Mouse (Mus musculus) layer of hippocampus, postnatal 25 days (tissue): ENCODE results near the gene Pdlim5. TPM values are rescaled to one million over a fixed set of nuclear protein-coding genes. Genes with fewer than 3 reads are reported as not detected.
A peak's percentile ranks its signal among the peaks of the same experiment; 100 is the strongest.

Experiments used
- DNase-seq, 2 experiments: peaks; one replicate each; pipeline ENCODE4 v3.0.0; 2022; ENCODE audit warnings: mixed read lengths in 2 of 2, low spot score in 1 of 2; ENCODE audit errors: extremely low spot score in 1 of 2
- total RNA-seq, 2 experiments: library from RNA; stranded (reverse); gene quantifications; 2 replicates each; pipeline ENCODE4 v1.2.3; 2021

Gene Pdlim5
- total RNA-seq, 2 experiments from 2014 or later, result 21.3 to 24.5 TPM

- DNase-seq, result no peak
Observed at GRCm38 (mm10) chr3:142410930-142411329, 15.4 kb upstream of the Pdlim5 start.

- DNase-seq, result peak; percentile 14 to 26
Observed at GRCm38 (mm10) chr3:142394796-142395508, 544 bp downstream of the Pdlim5 start.

DNA sequence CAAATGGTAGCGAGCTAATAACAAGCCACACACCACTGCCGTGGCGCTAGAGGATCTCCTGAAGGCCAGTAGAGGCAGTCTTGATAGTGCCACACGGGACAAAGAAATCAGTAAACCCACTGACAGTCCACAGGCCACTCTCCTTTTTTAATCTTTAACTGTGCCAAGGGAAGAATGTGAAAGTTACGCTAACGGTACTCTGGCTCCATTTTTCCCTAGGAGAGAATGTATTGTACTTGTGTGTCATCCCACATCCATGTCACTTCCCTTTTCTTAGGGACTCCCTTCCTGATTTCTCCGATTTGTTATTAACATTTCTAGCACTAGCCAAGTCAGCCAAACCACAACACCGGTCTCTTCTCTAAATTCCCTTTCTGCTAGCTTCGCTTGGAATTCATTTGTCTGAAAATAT, 1.5 kb downstream of the Pdlim5 start:
- DNase-seq, result no peak

GRCm38 (mm10) chr3:142391531-142391930, 4.0 kb downstream of the Pdlim5 start:
- DNase-seq, result no peak

DNA sequence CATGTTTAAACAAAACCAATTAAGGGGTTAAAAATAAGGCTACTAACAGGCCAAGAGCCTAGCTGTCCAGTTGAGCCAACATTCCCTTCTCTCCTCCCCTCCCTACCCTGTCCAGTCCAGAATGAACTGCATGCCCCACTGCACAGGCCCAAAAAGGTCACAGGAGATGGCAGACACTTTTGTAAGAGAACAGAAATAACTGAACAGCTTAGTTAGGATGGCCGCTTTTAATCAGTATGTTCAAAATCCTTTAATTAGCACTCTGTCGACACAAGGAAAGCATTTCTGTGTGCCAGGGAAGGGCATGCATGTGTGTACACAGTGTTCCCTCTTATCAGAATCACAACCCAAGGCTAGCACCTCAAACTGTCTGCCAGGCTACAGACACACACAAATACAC, 5.2 kb downstream of the Pdlim5 start:
- DNase-seq, result no peak

GRCm38 (mm10) chr3:142388189-142388588, 7.3 kb downstream of the Pdlim5 start:
- DNase-seq, result no peak

- no peak for DNase-seq
Observed at GRCm38 (mm10) chr3:142386505-142386904, 9.0 kb downstream of the Pdlim5 start.

DNA sequence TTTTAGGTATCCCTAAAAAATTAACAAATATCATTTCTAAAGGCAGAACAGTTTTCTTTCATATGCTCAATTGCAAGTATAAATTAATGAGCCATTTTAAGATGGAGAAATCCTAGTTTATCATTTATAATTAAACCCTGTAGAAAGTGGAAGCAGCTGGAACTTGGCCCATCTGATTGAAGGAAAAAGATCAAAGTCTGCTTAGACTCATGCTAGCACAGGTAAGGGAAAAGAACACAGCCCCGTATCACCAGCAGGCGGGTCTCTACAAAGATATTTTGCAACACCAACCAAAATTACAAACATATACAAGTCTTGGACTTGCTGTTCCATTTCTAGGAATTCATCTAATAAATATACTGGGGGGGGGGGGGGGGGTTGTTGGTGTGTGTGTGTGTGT, 9.8 kb downstream of the Pdlim5 start:
- no peak for DNase-seq

- no peak for DNase-seq
Observed at GRCm38 (mm10) chr3:142376638-142377037, 18.9 kb downstream of the Pdlim5 start.

- DNase-seq, result no peak
Observed at GRCm38 (mm10) chr3:142375106-142375505, 20.4 kb downstream of the Pdlim5 start.

- no peak for DNase-seq
Observed at GRCm38 (mm10) chr3:142372465-142373147, 22.9 kb downstream of the Pdlim5 start.

DNA sequence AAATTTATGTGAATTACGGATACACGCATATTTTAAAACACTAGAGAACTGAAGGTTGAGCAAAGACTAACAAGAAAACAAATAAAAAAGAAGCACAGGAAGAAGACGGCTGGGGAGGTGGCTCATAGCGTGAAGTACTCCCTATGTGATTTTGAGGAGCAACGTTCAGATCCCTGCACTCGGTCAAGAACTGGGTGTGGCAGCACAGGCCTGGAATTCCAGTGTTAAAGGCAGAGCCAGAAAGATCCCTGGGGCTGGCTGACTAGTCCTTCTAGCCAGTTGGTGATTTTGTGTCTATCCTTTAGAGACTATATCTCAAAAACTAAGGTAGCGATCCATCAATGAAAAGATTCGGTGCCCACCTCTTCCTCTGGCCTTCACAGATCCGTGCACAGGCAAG, 27.1 kb downstream of the Pdlim5 start:
- DNase-seq, result no peak

- no peak for DNase-seq
Observed at GRCm38 (mm10) chr3:142362092-142362491, 33.4 kb downstream of the Pdlim5 start.

- no peak for DNase-seq
Observed at GRCm38 (mm10) chr3:142358951-142359350, 36.5 kb downstream of the Pdlim5 start.

DNA sequence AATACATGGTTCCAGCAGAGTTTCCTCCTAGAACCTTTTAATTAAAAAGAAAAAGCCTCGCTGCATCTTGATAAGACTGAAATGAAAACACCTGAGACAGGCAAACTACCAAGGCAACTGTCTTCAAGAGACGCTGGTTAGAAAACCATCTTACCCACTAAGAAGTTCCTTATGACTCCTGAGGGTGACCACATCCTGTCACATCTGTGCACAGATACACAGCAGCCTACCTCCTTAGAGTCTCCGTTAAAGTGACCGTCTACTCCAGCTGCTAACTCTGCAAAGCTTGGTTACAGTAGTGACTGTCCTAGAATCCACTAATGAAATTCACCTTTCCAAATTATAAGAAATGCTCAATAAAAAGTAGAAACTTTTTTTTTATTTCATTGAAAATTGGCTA, 38.8 kb downstream of the Pdlim5 start:
- no peak for DNase-seq

- no peak for DNase-seq
Observed at GRCm38 (mm10) chr3:142353218-142353617, 42.3 kb downstream of the Pdlim5 start.

DNA sequence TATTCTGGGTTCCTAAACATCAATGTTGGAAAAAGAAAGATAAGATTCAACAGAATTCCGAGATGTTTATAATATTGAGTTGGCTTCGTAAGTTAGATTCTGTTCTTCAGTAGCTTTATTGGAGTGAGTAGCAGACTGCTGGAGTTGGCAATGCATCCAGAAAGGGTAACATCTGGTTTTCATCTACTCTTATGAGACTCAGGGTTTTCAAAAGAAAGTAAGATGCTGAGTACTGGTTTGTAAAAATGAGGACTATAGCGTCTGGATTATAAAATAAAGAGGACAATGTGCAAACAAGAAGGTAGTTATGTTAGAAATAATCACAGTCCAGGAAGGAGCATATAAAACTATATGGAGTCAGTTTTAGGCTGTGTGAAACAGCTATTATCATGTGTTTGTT, 45.0 kb downstream of the Pdlim5 start:
- no peak for DNase-seq

- DNase-seq, result no peak
Observed at GRCm38 (mm10) chr3:142348816-142349631, 46.5 kb downstream of the Pdlim5 start.

DNA sequence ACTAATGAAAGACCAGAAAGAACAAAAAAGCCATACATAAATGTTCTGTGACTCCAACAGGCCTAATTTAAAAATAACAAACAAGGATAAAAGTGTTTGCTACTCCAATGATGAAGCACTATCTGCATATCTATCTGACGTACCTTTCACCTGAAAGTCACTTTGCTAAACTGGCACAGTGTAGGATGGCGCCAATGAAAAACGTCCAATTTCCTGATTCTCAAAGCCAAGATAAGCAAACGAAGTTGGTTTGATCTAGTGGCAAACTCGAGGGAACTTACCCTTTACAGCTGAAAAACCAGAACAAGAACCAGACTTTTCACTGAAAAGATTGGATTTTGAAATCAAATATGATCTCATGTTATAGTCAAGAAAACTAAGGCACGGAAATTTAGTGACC, 49.2 kb downstream of the Pdlim5 start:
- no peak for DNase-seq

DNA sequence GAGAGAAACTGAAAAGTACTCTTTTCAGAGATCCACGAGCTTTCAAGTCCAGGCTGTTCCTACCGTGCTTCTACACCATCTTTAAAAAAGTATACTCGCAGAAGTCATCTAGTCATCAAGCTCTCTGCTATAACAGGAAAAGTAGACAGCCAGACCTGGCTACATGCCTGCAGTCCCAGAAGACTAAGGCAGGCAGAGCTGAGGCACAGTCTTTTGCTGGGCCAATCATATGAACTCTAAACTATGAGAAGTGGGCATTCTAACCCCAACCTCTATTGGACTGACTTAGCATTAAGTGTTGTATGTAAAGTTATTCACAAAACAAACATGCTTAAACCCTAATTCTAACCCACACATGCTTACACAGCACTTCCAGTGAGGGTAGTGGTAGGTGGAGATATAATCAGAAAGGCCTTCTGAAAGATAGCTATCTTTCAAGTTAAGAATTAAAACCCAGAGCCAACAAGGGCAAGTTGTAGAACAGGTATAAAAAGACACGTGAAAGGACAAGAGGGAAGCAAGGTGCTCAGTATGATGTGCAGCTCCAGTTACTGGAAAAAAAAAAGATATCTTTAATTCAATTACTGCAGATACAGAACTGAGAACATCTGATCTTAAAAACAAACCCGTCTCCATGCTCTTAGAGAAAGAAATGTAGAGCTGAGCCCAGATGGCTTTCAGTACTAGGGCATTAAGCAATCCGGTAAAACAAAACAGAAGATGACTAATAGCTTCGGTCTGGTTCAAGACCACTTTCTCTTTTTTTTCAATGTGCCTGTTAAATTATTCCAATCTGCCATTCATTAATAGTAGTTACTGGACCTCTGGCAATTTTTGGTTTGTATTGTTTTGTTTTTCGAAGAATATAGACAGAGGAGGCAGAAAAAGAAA, 50.0 kb downstream of the Pdlim5 start:
- no peak for DNase-seq
